Comparison of ENCODE assay signal across 18 mouse cellular contexts in the genomic region with DNA sequence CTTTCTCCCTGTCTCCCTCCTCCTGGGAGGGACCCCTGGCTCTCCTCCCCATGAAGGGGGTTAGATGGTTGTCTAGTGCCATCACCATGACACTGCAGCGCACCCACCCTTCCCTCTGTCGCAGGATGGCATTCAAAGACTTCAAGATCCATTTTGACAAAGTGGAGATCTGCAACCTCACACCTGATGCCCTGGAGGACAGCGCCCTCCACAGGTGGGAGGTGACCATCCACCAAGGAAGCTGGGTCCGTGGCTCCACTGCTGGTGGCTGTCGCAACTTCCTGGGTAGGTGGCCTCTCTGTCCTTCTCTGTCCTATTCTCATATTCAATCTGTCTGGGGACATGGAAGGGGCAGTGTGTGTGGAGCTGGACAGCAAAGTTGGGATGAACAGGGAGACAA. TPM values are rescaled to one million over a fixed set of nuclear protein-coding genes. Genes with fewer than 3 reads are reported as not detected.
A peak's percentile ranks its signal among the peaks of the same experiment; 100 is the strongest.
DNase-seq lines count a peak whose midpoint lies in the region; ATAC-seq and TF ChIP-seq lines count a peak whose summit lies in the region.
"Had no signal": no experiment of that assay in that cellular context is flagged by ENCODE, and none has a peak within 500 bp of the region (broad histone marks: within the 10 kb centered on the region; RNA-seq: fewer than 3 reads in every experiment).

No protein-coding gene starts in this region.

- no peaks in the 10 kb centered on the region for H3K9me3 ChIP-seq in liver, postnatal 0 days (ENCODE audit: low read length)
- no peaks in the 10 kb centered on the region for H3K9me3 ChIP-seq in hindbrain, embryonic 10.5 days
- H3K9me3 ChIP-seq: forebrain, embryonic 15.5 days; limb, embryonic 15.5 days had no signal

- TF ChIP-seq EP300 in heart, adult 2 months (IDR thresholded peaks at IDR 0.05; ENCODE audit: insufficient read depth, low read depth, low read length), result no peak
- no peak for TF ChIP-seq EP300 in liver, postnatal 0 days (IDR thresholded peaks at IDR 0.05; ENCODE audit: low read depth)

- H3K27ac ChIP-seq in heart, adult 2 months, result no peak overlapping the region
- H3K27ac ChIP-seq in liver, postnatal 0 days (ENCODE audit: low read depth), result no peak overlapping the region
- H3K27ac ChIP-seq in hindbrain, embryonic 10.5 days, result no peak overlapping the region
- H3K27ac ChIP-seq: forebrain, embryonic 15.5 days; limb, embryonic 15.5 days had no signal

- ATAC-seq in liver, postnatal 0 days, result no peak
- ATAC-seq: CD4-positive, CD25-positive, alpha-beta regulatory T cell, adult 4 months; forebrain, embryonic 15.5 days had no signal

- H3K4me3 ChIP-seq in heart, adult 2 months, result no peak overlapping the region
- H3K4me3 ChIP-seq in liver, postnatal 0 days (ENCODE audit: low read depth, low read length), result no peak overlapping the region
- no peak overlapping the region for H3K4me3 ChIP-seq in hindbrain, embryonic 10.5 days
- H3K4me3 ChIP-seq: forebrain, embryonic 15.5 days; limb, embryonic 15.5 days had no signal

- no peaks in the 10 kb centered on the region for H3K36me3 ChIP-seq in heart, adult 2 months (ENCODE audit: control insufficient read depth, insufficient read depth, low read length)
- no peaks in the 10 kb centered on the region for H3K36me3 ChIP-seq in liver, postnatal 0 days (replicated peaks; ENCODE audit: insufficient read depth, low read length)
- no peaks in the 10 kb centered on the region for H3K36me3 ChIP-seq in hindbrain, embryonic 10.5 days
- H3K36me3 ChIP-seq: forebrain, embryonic 15.5 days; limb, embryonic 15.5 days had no signal

- 0 out of 2 replicates have a peak, but pooled peaks have one; percentile 3 for TF ChIP-seq CTCF in heart, adult 2 months (IDR thresholded peaks at IDR 0.05)
- peak; percentile 59 for TF ChIP-seq CTCF in liver, postnatal 0 days (IDR thresholded peaks at IDR 0.05; ENCODE audit: low read depth)

- no peak for TF ChIP-seq POLR2A in heart, adult 2 months (IDR thresholded peaks at IDR 0.05; ENCODE audit: insufficient read depth, low read depth, low read length)

- no peaks in the 10 kb centered on the region for H3K4me1 ChIP-seq in heart, adult 2 months (ENCODE audit: control insufficient read depth, insufficient read depth, low read length)
- H3K4me1 ChIP-seq in liver, postnatal 0 days (ENCODE audit: insufficient read depth), result no peaks in the 10 kb centered on the region
- 0 out of 2 replicates have a peak, but pooled peaks cover 3% of the 10 kb centered on the region for H3K4me1 ChIP-seq in hindbrain, embryonic 10.5 days (replicated peaks)
- H3K4me1 ChIP-seq: forebrain, embryonic 15.5 days; limb, embryonic 15.5 days had no signal

- H3K27me3 ChIP-seq in heart, adult 2 months (ENCODE audit: control insufficient read depth, insufficient read depth, low read length), result no peaks in the 10 kb centered on the region
- H3K27me3 ChIP-seq in liver, postnatal 0 days (ENCODE audit: insufficient read depth, low read length), result no peaks in the 10 kb centered on the region
- no peaks in the 10 kb centered on the region for H3K27me3 ChIP-seq in hindbrain, embryonic 10.5 days (ENCODE audit: insufficient read depth, poor library complexity, severe bottlenecking)
- H3K27me3 ChIP-seq: forebrain, embryonic 15.5 days had no signal

- no peaks in the 10 kb centered on the region for H3K79me2 ChIP-seq in heart, adult 2 months (replicated peaks; ENCODE audit: control insufficient read depth, insufficient read depth, low read length)

- no peak overlapping the region for H3K9ac ChIP-seq in heart, adult 2 months (ENCODE audit: low read depth, low read length)
- no peak overlapping the region for H3K9ac ChIP-seq in liver, postnatal 0 days (replicated peaks)
- H3K9ac ChIP-seq: forebrain, embryonic 15.5 days; limb, embryonic 15.5 days had no signal

- H3K4me2 ChIP-seq in liver, postnatal 0 days (ENCODE audit: low read depth, low read length), result no peak overlapping the region
- H3K4me2 ChIP-seq: forebrain, embryonic 15.5 days; heart, embryonic 11.5 days; limb, embryonic 15.5 days had no signal

- intact Hi-C loops in heart, adult 2 months (cut with DNase I), result no loop called here
- intact Hi-C loops in heart, postnatal 14 days (cut with DNase I), result no loop called here

- 66% methylated on average over 5 of the region's 5 CpGs for WGBS in heart, adult 2 months
- WGBS in liver, postnatal 0 days (ENCODE audit: insufficient replicate concordance), result 61% methylated on average over 5 of the region's 5 CpGs
- 75% methylated on average over 5 of the region's 5 CpGs for WGBS in hindbrain, embryonic 10.5 days

- DNase-seq in heart, adult 2 months, result no peak
- DNase-seq in heart, postnatal 14 days, result no peak
- DNase-seq in liver, postnatal 0 days, result peak; percentile 45
- no peak for DNase-seq in liver
- peak; percentile 35 to 56 for DNase-seq in adrenal gland, postnatal 36 days
- peak; percentile 27 for DNase-seq in thymus, postnatal 14 days
- DNase-seq in hindbrain, embryonic 10.5 days (ENCODE audit: low spot score), result no peak
- DNase-seq: cerebellum, adult 11-12 months; kidney, adult 18-20 months; midbrain, embryonic 14.5 days; right cerebral cortex, postnatal 4 days had no signal

RNA-seq across cellular contexts. Expression of gene Capn9, which starts 28.2 kb away (rescaled TPM):
- not detected for total RNA-seq in heart, adult 2 months (2021)
- polyA plus RNA-seq in heart, adult 2 months (2012; rRNA removed), result 0.06 TPM in 1 of 2 replicates, not detected in the other
- total RNA-seq in heart, postnatal 14 days (2021), result under 1 TPM in 1 of 2 experiments, not detected in 1; 0.10 TPM
- 0.26 TPM in 1 of 2 replicates, not detected in the other for polyA plus RNA-seq in liver, postnatal 0 days (2015; fragmentation: Nextera tagmentation; extraction: Ambion mirVana)
- total RNA-seq in adrenal gland, postnatal 36 days (2021), result under 1 TPM in 1 of 2 experiments, not detected in 1; 0.72 TPM
- polyA plus RNA-seq in hindbrain, embryonic 10.5 days (2016; fragmentation: Nextera tagmentation; extraction: Ambion mirVana), result not detected in 2 replicates
- total RNA-seq: gastrocnemius, adult 8-10 months; left cerebral cortex, postnatal 10 days had no signal
- polyA plus RNA-seq: CD4-positive, CD25-positive, alpha-beta regulatory T cell, adult 4 months; heart, embryonic 11.5 days; hindbrain, embryonic 11.5 days had no signal

RNA-seq across cellular contexts. Expression of gene Agt, which starts 34.6 kb away (rescaled TPM):
- 10 to 100 TPM; 10.3 to 10.5 TPM for total RNA-seq in heart, adult 2 months (2021)
- 9.4 and 10.1 TPM in 2 replicates for polyA plus RNA-seq in heart, adult 2 months (2012; rRNA removed)
- 10 to 100 TPM; 13.4 to 13.5 TPM for total RNA-seq in heart, postnatal 14 days (2021)
- 782 and 883 TPM in 2 replicates for polyA plus RNA-seq in liver, postnatal 0 days (2015; fragmentation: Nextera tagmentation; extraction: Ambion mirVana)
- total RNA-seq in adrenal gland, postnatal 36 days (2021), result 1 to 10 TPM; 3.7 to 4.0 TPM
- not detected in 2 replicates for polyA plus RNA-seq in hindbrain, embryonic 10.5 days (2016; fragmentation: Nextera tagmentation; extraction: Ambion mirVana)
- polyA plus RNA-seq: CD4-positive, CD25-positive, alpha-beta regulatory T cell, adult 4 months had no signal

RNA-seq across cellular contexts. Expression of gene 2310022B05Rik, which starts 59.1 kb away (rescaled TPM):
- total RNA-seq in heart, adult 2 months (2021), result 10 to 100 TPM; 54.4 to 61.8 TPM
- polyA plus RNA-seq in heart, adult 2 months (2012; rRNA removed), result 64.3 and 65.1 TPM in 2 replicates
- total RNA-seq in heart, postnatal 14 days (2021), result 100 to 1,000 TPM in 1 of 2 experiments, 10 to 100 TPM in 1; 85.6 to 103 TPM
- polyA plus RNA-seq in liver, postnatal 0 days (2015; fragmentation: Nextera tagmentation; extraction: Ambion mirVana), result 4.1 and 4.2 TPM in 2 replicates
- total RNA-seq in adrenal gland, postnatal 36 days (2021), result 10 to 100 TPM; 38.9 to 47.8 TPM
- polyA plus RNA-seq in hindbrain, embryonic 10.5 days (2016; fragmentation: Nextera tagmentation; extraction: Ambion mirVana), result 20.1 and 22.2 TPM in 2 replicates

Comparison
In these comparisons a context has a peak if more than half of its experiments do, and no peak if none do; other contexts are left out.
1. DNase-seq: peak in liver, postnatal 0 days (single experiment), adrenal gland, postnatal 36 days (2 of 2) and thymus, postnatal 14 days (single experiment); none in heart, adult 2 months (0 of 2), heart, postnatal 14 days (0 of 2), liver (single experiment) and hindbrain, embryonic 10.5 days (single experiment).